Mouse (Mus musculus): ENCODE results near the gene Prkn.

Prkn gene

GRCm38 (mm10) chr17:10987040-10987439, 146.9 kb downstream of the Prkn start:
- DNase-seq (ENCODE audit: extremely low spot score, low read depth, low spot score) = no peak

DNA sequence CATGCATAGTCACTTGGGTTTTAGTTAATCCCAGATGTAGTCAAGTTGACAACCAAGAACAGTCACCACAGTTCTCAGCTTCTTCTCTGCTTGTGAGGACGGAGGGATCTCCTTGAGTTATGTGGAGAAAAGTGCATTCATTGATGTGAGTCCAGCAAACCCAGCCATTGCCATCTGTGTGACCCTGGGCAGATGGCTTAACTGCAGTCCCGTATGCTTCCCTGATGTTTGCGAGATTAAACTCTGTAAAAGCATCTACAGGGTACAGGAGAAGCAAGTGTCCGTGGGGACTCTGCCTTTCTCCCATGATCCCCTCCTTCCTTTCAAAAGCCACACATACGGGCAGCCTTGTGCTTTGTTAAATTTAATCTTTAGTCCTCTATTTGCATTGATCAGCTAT, 157.1 kb downstream of the Prkn start:
- no peak for DNase-seq (ENCODE audit: extremely low spot score, low read depth, low spot score)

GRCm38 (mm10) chr17:11023371-11023770, 183.2 kb downstream of the Prkn start:
- DNase-seq (ENCODE audit: extremely low spot score, low read depth, low spot score) = no peak

- DNase-seq (ENCODE audit: extremely low spot score, low read depth, low spot score) = no peak
These were observed 189.2 kb downstream of the Prkn start for GRCm38 (mm10) chr17:11029348-11029747.

DNA sequence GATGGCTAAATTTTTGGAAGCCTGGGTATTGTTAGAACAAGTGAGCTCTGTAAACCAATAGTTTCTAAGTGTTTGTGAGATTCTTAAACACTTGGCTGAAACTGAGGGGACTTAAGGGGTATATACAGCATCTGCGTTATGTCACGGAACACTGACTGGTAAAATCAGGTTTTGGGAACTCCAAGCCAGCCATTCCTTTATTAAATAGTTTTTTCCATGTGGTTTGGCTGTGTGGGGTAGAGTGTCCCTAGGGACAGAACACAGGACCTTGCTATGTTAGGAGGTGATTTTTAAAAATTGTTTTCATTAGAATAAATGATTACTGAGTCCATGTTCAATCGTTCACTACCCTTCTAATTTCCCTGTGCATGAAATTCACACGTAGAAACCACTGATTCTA, 190.8 kb downstream of the Prkn start:
- DNase-seq (ENCODE audit: extremely low spot score, low read depth, low spot score) = no peak

DNA sequence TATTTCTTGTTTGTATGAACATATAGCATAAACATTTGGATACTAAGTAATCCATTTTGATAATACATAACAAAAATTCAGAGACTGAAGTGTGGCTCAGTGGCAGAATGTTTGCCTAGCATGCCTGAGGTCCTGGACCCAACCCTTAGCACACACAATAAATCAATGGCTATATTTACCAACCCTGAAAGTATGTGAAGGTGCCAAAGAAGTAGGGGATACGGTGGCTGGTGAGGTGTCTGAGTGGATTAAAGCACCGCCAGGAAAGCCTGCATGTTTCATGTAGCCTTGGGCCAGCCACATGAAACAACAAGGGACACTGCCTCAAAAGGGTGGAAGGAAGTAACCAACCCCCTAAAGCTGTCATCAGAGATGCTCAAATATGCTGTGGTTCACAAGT, 192.2 kb downstream of the Prkn start:
- DNase-seq (ENCODE audit: extremely low spot score, low read depth, low spot score) = no peak

- no peak for DNase-seq (ENCODE audit: extremely low spot score, low read depth, low spot score)
These were observed 193.4 kb downstream of the Prkn start for GRCm38 (mm10) chr17:11033594-11033993.

- DNase-seq (ENCODE audit: extremely low spot score, low read depth, low spot score) = no peak
These were observed 198.1 kb downstream of the Prkn start for GRCm38 (mm10) chr17:11038272-11038671.

DNA sequence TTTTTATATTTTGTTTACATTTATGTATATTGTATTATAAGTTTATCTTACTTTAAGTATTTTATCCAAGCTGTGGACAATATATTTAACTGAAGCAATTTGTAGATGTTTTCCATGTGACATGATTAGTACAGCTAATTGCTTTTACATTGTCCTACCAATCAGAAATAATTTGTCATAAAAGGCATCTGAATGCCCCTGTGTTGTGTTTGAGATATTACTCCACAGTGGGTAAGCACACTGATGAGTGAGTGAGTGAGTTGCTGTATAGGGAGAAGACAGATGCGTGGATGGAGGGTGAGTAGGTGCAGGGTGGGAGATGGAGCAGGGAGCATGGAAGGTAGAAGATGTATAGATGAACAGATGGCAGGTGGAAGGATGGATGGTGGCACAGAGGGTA, 218.8 kb downstream of the Prkn start:
- DNase-seq (ENCODE audit: extremely low spot score, low read depth, low spot score) = no peak

GRCm38 (mm10) chr17:11067076-11067703, 227.0 kb downstream of the Prkn start:
- DNase-seq (ENCODE audit: extremely low spot score, low read depth, low spot score) = no peak

DNA sequence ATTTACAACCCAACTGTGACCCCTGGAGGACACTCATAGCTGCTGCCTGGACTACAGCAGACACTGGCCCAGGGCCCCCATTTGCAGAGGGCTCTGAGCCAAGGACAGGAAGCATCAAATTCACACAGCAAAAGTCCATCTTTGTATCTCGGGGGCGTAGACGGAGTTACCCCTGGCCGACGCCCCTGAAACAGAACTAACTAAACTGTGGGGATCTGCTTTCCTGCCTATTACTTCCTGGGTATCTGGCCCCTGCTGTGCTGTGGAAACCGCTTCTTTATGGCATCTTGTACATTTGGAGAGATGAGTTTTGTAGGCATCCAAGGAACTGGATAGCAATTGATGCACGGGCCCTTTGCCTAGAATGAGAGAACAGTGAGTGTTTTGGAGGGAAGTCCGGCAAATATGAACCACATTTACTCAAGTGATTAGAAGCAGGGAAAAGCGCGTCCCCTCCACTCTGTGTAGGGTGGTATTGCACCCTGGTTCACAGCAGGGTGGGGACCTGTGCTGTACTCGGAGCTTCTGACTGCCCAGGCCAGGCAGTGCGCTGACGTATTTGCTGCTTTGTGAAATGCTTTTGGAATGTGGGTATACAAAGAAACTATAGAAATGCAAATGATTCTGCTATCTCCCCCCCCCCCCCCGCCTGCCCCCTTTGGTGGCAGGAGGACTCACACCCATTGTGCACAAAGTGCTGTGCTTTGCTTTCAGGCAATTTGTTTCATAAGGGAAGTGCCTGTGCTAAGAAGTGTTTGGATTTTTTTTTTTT, 227.7 kb downstream of the Prkn start:
- DNase-seq (ENCODE audit: extremely low spot score, low read depth, low spot score) = no peak

GRCm38 (mm10) chr17:11070996-11071395, 230.8 kb downstream of the Prkn start:
- no peak for DNase-seq (ENCODE audit: extremely low spot score, low read depth, low spot score)

- no peak for DNase-seq (ENCODE audit: extremely low spot score, low read depth, low spot score)
These were observed 236.2 kb downstream of the Prkn start for GRCm38 (mm10) chr17:11076319-11076903.

DNA sequence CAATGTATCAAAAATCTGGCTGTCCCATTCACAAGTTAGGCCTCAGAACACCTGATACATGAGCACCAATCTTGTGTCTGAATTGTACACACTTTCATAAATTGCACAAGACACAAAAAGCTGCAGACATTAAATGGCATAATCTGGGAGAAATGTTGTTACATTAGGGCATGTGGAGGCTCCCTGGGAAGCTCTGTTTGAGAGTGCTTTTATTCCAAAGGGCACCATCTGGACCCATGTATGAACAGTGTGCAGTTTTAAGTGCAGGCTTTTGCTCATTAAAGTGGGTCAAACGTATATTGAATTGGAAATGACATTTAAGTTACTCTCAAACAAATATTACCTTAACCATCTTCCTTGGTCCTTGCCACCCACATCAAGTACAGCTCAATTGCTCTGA, 246.3 kb downstream of the Prkn start:
- DNase-seq (ENCODE audit: extremely low spot score, low read depth, low spot score) = no peak

DNA sequence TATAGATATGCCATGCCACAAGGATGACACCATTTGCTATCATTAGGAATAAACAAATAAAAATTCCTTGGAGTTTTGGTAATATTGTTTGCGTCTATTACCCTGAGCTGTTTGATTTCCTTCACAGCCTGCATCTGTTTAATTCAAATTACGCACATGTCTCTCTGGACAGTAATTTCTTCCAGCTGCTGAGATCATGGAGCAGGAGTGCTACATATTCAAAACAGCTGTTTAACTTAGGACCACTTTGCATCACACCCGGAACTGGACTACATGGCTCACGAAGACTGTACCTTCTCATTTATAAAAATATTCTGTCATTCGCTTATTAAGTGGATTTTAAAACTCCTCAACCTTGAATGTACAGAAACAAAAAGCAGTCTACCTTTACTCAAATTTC, 246.9 kb downstream of the Prkn start:
- no peak for DNase-seq (ENCODE audit: extremely low spot score, low read depth, low spot score)

DNA sequence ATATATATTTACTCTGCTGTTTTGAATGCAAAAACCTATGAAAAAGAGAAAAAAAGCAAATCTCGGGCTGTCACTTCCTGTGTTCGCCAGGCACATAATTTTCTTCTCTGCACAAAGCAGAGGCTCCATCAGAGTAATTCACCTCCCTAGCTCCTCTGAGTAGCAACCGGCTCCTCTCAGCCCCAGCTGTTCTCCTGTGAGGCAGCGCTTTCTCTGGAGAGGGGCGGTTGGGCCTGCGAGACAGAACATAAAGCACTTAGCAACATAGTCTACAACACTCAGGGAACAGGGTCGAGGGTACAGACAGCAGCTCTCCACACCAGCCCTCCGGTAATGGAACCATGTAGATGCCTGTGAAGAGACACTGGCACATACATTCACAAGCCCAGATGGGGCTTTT, 247.6 kb downstream of the Prkn start:
- DNase-seq (ENCODE audit: extremely low spot score, low read depth, low spot score) = no peak

- no peak for DNase-seq (ENCODE audit: extremely low spot score, low read depth, low spot score)
These were observed 249.2 kb downstream of the Prkn start for GRCm38 (mm10) chr17:11089361-11089760.

- no peak for DNase-seq (ENCODE audit: extremely low spot score, low read depth, low spot score)
These were observed 252.7 kb downstream of the Prkn start for GRCm38 (mm10) chr17:11092900-11093299.

- no peak for DNase-seq (ENCODE audit: extremely low spot score, low read depth, low spot score)
These were observed 253.1 kb downstream of the Prkn start for GRCm38 (mm10) chr17:11093321-11093720.

DNA sequence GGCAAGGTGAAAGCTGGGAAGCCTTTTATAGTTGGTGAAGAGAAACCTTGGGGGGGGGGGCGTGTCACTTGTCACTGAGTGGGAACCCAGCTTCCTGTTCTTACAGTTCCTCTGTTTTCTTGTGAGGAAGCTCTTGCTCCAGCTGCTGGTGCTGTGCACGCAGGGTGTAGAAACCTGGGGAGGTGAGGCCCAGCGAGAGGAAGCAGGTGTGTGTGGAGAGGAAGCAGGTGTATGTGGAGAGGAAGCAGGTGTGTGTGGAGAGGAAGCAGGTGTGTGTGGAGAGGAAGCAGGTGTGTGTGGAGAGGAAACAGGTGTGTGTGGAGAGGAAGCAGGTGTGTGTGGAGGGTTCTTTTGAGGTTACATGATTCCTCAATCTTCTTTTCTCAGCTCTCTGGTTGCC, 266.8 kb downstream of the Prkn start:
- no peak for DNase-seq (ENCODE audit: extremely low spot score, low read depth, low spot score)

DNA sequence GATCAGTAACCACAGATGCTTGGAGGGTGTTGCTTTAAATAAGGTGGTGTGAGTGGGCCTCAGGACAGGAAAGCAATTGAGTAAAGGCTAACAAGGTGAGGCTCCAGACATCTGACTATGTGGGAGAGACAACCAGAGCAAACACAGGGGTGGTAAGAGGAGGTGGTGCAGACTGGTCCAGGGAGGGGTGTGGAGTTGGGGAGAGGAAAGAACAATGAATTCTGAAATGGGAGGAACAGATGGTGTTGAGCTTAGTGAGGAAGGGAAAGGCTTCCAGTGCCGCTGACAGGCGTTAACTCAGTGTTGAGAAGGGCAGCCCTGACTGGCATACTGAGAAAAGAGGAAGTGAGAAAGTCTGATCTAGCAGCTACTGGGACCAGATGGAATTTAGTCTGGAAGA, 267.7 kb downstream of the Prkn start:
- no peak for DNase-seq (ENCODE audit: extremely low spot score, low read depth, low spot score)

DNA sequence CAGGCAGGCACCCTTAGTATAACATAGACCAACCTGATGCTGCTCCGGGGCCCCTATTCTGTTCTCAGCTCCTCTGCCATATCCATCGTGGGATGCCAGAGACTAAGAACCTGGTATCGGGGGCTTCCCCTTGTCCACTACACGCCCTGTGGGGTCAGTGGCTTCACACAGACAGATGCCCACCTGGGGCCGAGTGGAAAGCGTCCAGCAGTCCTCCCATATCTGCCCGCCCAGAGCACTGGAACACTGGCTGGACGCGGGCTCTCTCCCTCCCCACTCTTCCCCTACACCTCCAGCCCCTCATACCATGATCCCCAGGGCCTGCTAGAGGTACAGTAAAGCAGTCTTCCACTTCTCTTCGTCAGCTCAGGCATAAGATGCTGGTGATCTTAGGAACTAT, 277.3 kb downstream of the Prkn start:
- no peak for DNase-seq (ENCODE audit: extremely low spot score, low read depth, low spot score)
